Mouse (Mus musculus): ENCODE results near the gene Ano2.

Ano2 gene

DNA sequence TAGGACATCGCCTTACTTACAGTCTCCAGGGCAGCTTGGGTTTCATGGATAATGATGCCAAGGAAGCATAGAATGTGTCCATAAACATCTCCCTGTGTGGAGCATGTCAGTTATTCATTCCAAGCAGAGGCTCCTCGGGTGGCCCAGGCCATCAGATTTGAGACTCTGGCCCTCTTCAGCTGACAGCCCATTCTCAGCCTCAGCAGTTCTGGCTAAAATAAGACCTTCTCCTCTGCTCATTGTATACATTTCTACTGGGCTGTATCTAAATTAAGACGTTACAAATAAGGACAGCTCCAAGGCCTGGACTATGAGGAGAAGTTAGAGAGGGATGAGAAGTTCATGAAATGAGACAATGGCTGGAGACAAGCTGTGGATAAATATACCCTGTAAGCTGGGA, 204.1 kb downstream of the Ano2 start:
- no peak for DNase-seq (ENCODE audit: low read depth, low spot score)

DNA sequence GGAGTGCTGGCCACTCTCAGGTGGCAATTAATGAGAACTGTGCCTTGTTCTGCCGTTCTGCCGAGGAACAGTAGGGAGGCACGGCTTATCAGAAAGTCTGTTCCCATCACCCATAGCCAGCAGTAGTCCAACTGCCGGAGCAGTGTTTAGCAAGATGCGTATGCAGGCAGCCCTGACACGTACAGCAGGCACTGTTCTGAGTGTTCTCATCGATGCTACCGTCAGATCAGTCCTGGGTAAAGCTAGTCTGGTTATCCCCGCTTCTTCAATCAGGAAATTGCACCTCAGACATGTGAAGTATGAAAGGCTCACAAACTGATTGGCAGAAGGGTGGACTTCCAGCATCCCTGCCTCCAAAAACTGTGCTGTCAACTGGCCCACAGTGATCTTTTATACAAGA, 224.2 kb downstream of the Ano2 start:
- no peak for DNase-seq (ENCODE audit: low read depth, low spot score)

- DNase-seq (ENCODE audit: low read depth, low spot score): no peak
These were observed 232.5 kb downstream of the Ano2 start for GRCm38 (mm10) chr6:125922746-125923145.

DNA sequence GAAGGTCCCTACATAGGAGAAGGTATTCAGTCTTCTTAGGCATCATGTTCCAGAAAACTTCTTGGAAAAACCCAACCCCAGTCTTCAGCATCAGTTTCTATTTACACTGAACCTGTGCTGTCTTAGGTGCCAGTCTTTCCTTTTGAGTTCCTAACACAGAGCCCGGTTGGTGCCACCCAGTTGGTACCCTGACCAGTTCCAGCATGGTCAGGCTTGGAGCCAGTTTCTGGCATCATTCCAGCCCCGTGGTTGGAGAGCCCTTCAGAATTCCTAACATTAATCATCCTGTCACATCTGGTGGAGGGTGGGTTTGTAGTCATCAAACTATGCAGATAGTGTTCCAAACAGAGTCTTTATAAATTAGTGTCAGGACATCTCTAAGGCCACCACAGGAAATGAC, 234.8 kb downstream of the Ano2 start:
- no peak for DNase-seq (ENCODE audit: low read depth, low spot score)

GRCm38 (mm10) chr6:125925861-125926260, 235.6 kb downstream of the Ano2 start:
- no peak for DNase-seq (ENCODE audit: low read depth, low spot score)

- DNase-seq (ENCODE audit: low read depth, low spot score): no peak
These were observed 241.7 kb downstream of the Ano2 start for GRCm38 (mm10) chr6:125931926-125932325.

DNA sequence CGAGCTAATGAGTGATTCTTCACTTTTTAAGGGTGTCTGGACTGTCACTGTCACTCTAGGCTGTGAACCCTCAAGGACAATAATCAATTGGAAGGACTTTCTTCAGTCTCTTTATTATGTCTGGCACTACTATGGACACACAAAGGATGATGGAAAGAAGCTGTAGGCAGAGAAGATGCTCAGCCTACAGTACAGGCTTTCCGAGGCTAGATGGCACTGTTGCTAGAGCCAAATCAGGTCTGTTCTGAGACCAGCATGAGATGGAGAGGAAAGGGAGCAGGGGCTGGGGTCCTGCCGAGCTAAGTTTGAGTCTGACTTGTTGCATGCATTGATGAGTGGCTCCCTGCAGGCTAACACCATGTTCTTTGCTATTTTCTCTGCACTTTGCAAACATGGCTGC, 264.7 kb downstream of the Ano2 start:
- DNase-seq (ENCODE audit: low read depth, low spot score): peak; percentile 2

GRCm38 (mm10) chr6:125973551-125973950, 283.3 kb downstream of the Ano2 start:
- DNase-seq (ENCODE audit: low read depth, low spot score): no peak

GRCm38 (mm10) chr6:125975788-125976465, 285.7 kb downstream of the Ano2 start:
- DNase-seq (ENCODE audit: low read depth, low spot score): no peak

GRCm38 (mm10) chr6:125979601-125980000, 289.4 kb downstream of the Ano2 start:
- DNase-seq (ENCODE audit: low read depth, low spot score): no peak

DNA sequence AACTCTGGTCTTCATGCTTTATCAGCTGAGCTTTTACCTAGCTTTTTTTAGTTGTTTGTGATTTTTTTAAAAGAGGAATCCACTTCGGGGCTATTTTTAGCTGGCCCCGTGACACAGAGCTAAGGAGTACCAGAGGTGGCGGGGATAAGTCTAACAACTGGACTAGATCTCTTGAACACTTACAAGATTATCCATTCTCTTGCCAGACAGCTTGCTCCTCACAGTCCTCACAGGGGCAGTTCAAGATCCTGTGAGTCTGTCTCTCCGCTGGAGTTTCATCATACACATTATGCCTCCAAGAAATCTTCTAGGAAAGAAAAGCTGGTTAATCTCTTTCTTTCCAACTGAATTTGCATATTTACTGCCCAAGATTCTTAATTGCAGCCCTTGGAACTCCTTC, 293.8 kb downstream of the Ano2 start:
- DNase-seq (ENCODE audit: low read depth, low spot score): no peak

GRCm38 (mm10) chr6:125992731-125993130, 302.5 kb downstream of the Ano2 start:
- DNase-seq (ENCODE audit: low read depth, low spot score): no peak

DNA sequence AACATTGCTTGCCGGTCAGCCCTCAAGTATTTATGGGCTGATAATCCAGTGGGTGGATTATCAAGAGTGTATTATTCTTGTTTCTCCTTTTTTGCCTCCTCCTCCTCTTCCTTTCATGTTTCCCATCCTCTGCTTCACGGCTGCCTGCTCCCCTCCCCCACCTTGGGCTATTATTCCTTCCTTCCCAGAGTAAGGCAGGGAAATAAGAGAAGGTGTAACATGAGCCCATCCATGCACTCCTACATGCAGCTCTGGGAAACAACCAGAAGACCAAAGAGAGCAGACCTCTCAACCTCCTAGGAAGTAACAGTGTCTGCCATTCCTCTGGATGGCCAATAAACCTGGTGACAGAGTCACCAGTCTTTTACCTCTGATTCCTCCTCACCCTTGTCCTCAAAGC, 311.6 kb downstream of the Ano2 start:
- no peak for DNase-seq (ENCODE audit: low read depth, low spot score)

DNA sequence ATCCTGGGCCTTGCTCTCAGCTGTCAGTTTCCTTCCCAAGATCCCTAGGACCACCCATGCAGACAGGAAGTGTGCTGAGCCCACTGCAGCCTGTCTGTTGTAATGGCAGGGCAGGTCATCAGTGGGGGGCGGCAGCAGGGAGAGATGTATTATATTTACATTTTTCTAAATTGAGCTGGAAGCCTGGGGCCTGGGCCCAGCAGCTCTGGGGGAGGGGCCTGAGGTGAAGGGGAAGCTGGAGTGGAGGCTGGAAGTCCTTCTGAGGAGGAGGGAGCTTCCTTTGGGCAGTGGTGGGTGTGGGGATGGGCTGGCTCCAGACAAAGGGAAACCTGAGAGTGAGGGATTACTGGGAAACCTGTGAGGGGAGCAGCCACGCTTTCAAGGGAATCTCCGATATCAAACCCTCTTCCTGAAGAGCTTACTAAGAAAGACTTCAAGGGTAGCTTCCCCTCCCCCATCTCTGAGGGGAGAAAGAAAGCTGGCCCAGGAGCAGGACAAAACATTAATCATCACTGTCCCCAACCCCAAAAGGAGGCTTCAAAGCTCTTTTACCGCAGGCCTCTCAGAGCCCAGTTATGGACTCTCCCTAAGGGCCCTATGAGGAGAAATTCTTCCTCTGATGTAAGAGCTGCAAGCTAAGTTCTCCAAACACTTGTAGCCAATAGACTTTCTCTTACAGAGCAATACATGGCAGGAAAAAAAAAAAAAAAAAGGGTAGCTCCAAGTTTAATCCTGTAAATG, 313.0 kb downstream of the Ano2 start:
- DNase-seq (ENCODE audit: low read depth, low spot score): no peak

- no peak for DNase-seq (ENCODE audit: low read depth, low spot score)
These were observed 316.4 kb downstream of the Ano2 start for GRCm38 (mm10) chr6:126006647-126007046.

DNA sequence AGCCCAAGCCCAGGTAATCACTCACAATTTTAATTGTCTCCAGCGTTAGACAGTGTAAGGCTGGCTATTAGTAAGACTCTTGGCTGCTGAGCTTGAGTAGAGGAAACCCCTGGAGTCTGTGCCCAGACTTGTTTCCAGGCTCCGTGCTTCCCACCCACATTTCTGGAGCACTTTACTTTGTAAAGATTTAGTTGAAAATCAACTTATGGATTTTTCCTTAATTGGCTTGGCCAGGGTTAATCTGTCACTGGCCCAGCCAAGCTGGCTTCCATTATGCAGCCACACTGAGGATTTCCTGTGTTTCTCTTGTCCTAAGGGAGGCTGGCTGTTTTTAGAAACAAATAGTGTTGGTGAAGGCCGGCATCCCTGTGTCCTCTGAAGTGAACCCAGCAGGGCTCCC, 318.9 kb downstream of the Ano2 start:
- DNase-seq (ENCODE audit: low read depth, low spot score): no peak

DNA sequence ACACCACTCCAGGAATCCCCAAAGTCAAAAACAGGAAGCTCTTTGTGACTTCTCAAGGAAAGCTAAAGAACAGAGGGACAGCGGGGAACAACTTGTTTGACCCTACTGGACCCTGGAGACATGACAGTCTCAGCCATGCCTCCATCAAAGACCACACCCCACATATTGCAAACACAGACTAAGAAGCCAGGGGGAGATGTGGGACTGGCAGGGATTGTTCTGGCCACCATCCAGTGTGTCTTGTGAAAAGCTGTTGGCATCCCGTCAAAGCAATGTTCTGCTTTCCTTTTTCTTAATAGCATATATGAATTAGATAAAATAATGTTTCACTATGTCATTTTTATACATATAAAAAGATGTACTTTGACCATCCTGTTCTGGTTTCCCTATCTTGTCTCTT, 326.8 kb downstream of the Ano2 start:
- DNase-seq (ENCODE audit: low read depth, low spot score): no peak

GRCm38 (mm10) chr6:126018411-126018810, 328.2 kb downstream of the Ano2 start:
- DNase-seq (ENCODE audit: low read depth, low spot score): no peak

GRCm38 (mm10) chr6:126033693-126034402, 343.6 kb downstream of the Ano2 start:
- DNase-seq (ENCODE audit: low read depth, low spot score): no peak

- DNase-seq (ENCODE audit: low read depth, low spot score): no peak
These were observed 344.1 kb downstream of the Ano2 start for GRCm38 (mm10) chr6:126034403-126034724.

DNA sequence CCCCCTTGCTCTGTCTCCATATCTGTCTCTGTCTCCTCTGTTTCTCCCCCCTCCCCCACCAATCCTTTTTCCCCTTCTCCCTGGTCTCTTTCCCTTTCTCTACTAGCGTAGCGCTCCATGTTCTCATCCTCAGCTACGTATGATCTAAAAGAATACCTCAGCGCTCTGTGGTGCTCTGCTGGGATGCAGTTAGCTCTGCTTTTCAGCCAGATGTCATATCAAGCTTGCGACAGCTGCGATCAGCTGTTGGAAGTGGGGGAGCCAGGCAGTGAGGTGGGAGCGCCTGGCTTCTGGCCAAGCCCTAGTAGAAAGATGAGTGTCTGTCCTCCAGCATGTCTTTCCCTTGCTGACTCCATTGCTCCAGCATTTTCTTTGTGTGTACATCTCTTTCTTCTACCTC, 344.5 kb downstream of the Ano2 start:
- no peak for DNase-seq (ENCODE audit: low read depth, low spot score)

DNA sequence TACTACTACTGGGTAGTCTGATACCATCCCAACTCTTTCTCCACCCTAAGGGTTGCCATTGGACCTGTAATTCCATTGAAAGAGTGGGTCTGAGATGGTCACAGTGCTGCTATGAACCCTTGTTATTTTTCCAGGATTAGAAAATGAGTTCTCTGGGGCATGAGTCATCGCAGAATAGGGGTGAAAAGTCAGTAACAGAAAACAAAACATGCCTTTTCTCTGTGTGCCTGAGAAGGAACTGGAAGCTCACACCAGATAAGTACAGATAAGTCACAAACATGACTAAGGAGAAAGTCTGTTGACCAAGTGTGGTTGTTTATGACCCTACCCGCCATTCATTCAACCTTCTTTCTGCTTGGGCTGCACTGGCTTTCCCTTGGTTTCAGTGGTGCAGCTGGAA, 345.4 kb downstream of the Ano2 start:
- DNase-seq (ENCODE audit: low read depth, low spot score): no peak

DNA sequence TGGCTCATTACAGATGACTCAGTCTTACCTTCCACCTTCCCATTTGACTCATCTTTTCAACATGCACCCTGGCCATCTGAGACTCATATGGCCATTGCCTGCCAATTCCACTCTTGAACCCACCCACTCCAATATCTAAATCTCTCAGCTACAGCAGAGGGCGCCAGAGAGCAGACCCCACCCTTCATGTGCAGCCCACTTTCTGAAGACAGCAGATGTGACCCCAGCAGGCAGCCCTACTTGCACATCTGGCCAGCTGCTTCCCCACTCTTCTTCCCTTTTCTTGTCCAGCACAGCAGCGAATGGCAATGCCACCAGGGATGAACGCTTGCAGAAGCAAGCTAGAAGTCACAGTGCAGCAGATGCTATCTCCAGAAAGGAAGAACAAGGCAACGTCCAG, 355.7 kb downstream of the Ano2 start:
- no peak for DNase-seq (ENCODE audit: low read depth, low spot score)

Measured in retina, postnatal 7 days (tissue).